Mouse (Mus musculus): ENCODE data around the gene Styxl1. TPM values are rescaled to one million over a fixed set of nuclear protein-coding genes. Genes with fewer than 3 reads are reported as not detected.

Styxl1 gene
- polyA plus RNA-seq, 1 experiment from 2014 or later, result not detected

- no peak overlapping the region for H3K4me2 ChIP-seq (ENCODE audit: low read length)
- H3K36me3 ChIP-seq (ENCODE audit: control insufficient read depth, insufficient read depth, low read length), result peaks cover 16% of the 10 kb centered on the region
- DNase-seq (ENCODE audit: low spot score) (no peak), ATAC-seq (replicated peaks; ENCODE audit: low FRiP score, low TSS enrichment, low read depth) (no peak)
- H3K9me3 ChIP-seq (ENCODE audit: control insufficient read depth, low read length), result no peaks in the 10 kb centered on the region
- H3K27ac ChIP-seq (ENCODE audit: low read depth), result no peak overlapping the region
- no peak overlapping the region for H3K9ac ChIP-seq (ENCODE audit: low read length)
- WGBS, result 95% methylated on average over 13 of the region's 13 CpGs
- no peaks in the 10 kb centered on the region for H3K27me3 ChIP-seq (replicated peaks; ENCODE audit: control insufficient read depth, insufficient read depth, low read length)
- no peaks in the 10 kb centered on the region for H3K4me1 ChIP-seq (replicated peaks; ENCODE audit: control insufficient read depth, insufficient read depth, low read length)
- H3K4me3 ChIP-seq (ENCODE audit: low read depth, low read length), result no peak overlapping the region
Observed at GRCm38 (mm10) chr5:135707039-135707438, 71.1 kb downstream of the Styxl1 start.

- WGBS, result 95% methylated on average over 4 of the region's 4 CpGs
- no peak for ATAC-seq (replicated peaks; ENCODE audit: low FRiP score, low TSS enrichment, low read depth)
Observed at GRCm38 (mm10) chr5:135705383-135705782, 72.8 kb downstream of the Styxl1 start.

GRCm38 (mm10) chr5:135703431-135703830 is 74.8 kb downstream of the Styxl1 start:
- H3K4me1 ChIP-seq (replicated peaks; ENCODE audit: control insufficient read depth, insufficient read depth, low read length), result no peaks in the 10 kb centered on the region
- 88% methylated on average over 7 of the region's 7 CpGs for WGBS
- H3K4me2 ChIP-seq (ENCODE audit: low read length), result no peak overlapping the region
- no peak for ATAC-seq (replicated peaks; ENCODE audit: low FRiP score, low TSS enrichment, low read depth)
- H3K4me3 ChIP-seq (ENCODE audit: low read depth, low read length), result no peak overlapping the region
- no peak overlapping the region for H3K9ac ChIP-seq (ENCODE audit: low read length)
- H3K27ac ChIP-seq (ENCODE audit: low read depth), result no peak overlapping the region
- no peak for DNase-seq (ENCODE audit: low spot score)
- peaks cover 18% of the 10 kb centered on the region for H3K36me3 ChIP-seq (ENCODE audit: control insufficient read depth, insufficient read depth, low read length)
- no peaks in the 10 kb centered on the region for H3K27me3 ChIP-seq (replicated peaks; ENCODE audit: control insufficient read depth, insufficient read depth, low read length)
- H3K9me3 ChIP-seq (ENCODE audit: control insufficient read depth, low read length), result no peaks in the 10 kb centered on the region

More at GRCm38 (mm10) chr5:135705383-135705782, 72.8 kb downstream of the Styxl1 start:
- DNase-seq (ENCODE audit: low spot score), result no peak
- H3K27me3 ChIP-seq (replicated peaks; ENCODE audit: control insufficient read depth, insufficient read depth, low read length), result no peaks in the 10 kb centered on the region
- H3K36me3 ChIP-seq (ENCODE audit: control insufficient read depth, insufficient read depth, low read length), result peaks cover 16% of the 10 kb centered on the region
- H3K4me3 ChIP-seq (ENCODE audit: low read depth, low read length), result no peak overlapping the region
- H3K9me3 ChIP-seq (ENCODE audit: control insufficient read depth, low read length), result no peaks in the 10 kb centered on the region
- H3K9ac ChIP-seq (ENCODE audit: low read length), result no peak overlapping the region
- H3K4me2 ChIP-seq (ENCODE audit: low read length), result no peak overlapping the region
- H3K27ac ChIP-seq (ENCODE audit: low read depth), result no peak overlapping the region
- no peaks in the 10 kb centered on the region for H3K4me1 ChIP-seq (replicated peaks; ENCODE audit: control insufficient read depth, insufficient read depth, low read length)

GRCm38 (mm10) chr5:135702682-135703192 is 75.4 kb downstream of the Styxl1 start:
- H3K27ac ChIP-seq (ENCODE audit: low read depth), result no peak overlapping the region
- H3K4me2 ChIP-seq (ENCODE audit: low read length), result no peak overlapping the region
- ATAC-seq (replicated peaks; ENCODE audit: low FRiP score, low TSS enrichment, low read depth) (no peak), DNase-seq (ENCODE audit: low spot score) (no peak)
- 68% methylated on average over 15 of the region's 15 CpGs for WGBS
- no peaks in the 10 kb centered on the region for H3K9me3 ChIP-seq (ENCODE audit: control insufficient read depth, low read length)
- H3K9ac ChIP-seq (ENCODE audit: low read length), result no peak overlapping the region
- H3K4me1 ChIP-seq (replicated peaks; ENCODE audit: control insufficient read depth, insufficient read depth, low read length), result no peaks in the 10 kb centered on the region
- no peaks in the 10 kb centered on the region for H3K27me3 ChIP-seq (replicated peaks; ENCODE audit: control insufficient read depth, insufficient read depth, low read length)
- H3K4me3 ChIP-seq (ENCODE audit: low read depth, low read length), result no peak overlapping the region
- H3K36me3 ChIP-seq (ENCODE audit: control insufficient read depth, insufficient read depth, low read length), result peaks cover 17% of the 10 kb centered on the region

GRCm38 (mm10) chr5:135702190-135702589 is 76.0 kb downstream of the Styxl1 start:
- H3K27me3 ChIP-seq (replicated peaks; ENCODE audit: control insufficient read depth, insufficient read depth, low read length), result no peaks in the 10 kb centered on the region
- H3K4me3 ChIP-seq (ENCODE audit: low read depth, low read length), result no peak overlapping the region
- WGBS, result 92% methylated on average over 6 of the region's 6 CpGs
- H3K9me3 ChIP-seq (ENCODE audit: control insufficient read depth, low read length), result no peaks in the 10 kb centered on the region
- H3K9ac ChIP-seq (ENCODE audit: low read length), result no peak overlapping the region
- no peak for DNase-seq (ENCODE audit: low spot score)
- peaks cover 13% of the 10 kb centered on the region; the same call in 1 of the 2 replicates for H3K36me3 ChIP-seq (ENCODE audit: control insufficient read depth, insufficient read depth, low read length)
- no peak for ATAC-seq (replicated peaks; ENCODE audit: low FRiP score, low TSS enrichment, low read depth)
- no peaks in the 10 kb centered on the region for H3K4me1 ChIP-seq (replicated peaks; ENCODE audit: control insufficient read depth, insufficient read depth, low read length)
- H3K4me2 ChIP-seq (ENCODE audit: low read length), result no peak overlapping the region
- H3K27ac ChIP-seq (ENCODE audit: low read depth), result no peak overlapping the region

GRCm38 (mm10) chr5:135701601-135702000 is 76.6 kb downstream of the Styxl1 start:
- Histone ChIP-seq H3K36me3 (ENCODE audit: control insufficient read depth, insufficient read depth, low read length) (peaks cover 12% of the 10 kb centered on the region; the same call in 1 of the 2 replicates), H3K4me3 (ENCODE audit: low read depth, low read length) (no peak overlapping the region), H3K4me1 (replicated peaks; ENCODE audit: control insufficient read depth, insufficient read depth, low read length) (no peaks in the 10 kb centered on the region), H3K27ac (ENCODE audit: low read depth) (no peak overlapping the region), H3K27me3 (replicated peaks; ENCODE audit: control insufficient read depth, insufficient read depth, low read length) (no peaks in the 10 kb centered on the region), H3K4me2 (ENCODE audit: low read length) (no peak overlapping the region), H3K9me3 (ENCODE audit: control insufficient read depth, low read length) (no peaks in the 10 kb centered on the region), H3K9ac (ENCODE audit: low read length) (no peak overlapping the region)
- 94% methylated on average over 4 of the region's 4 CpGs for WGBS
- no peak for ATAC-seq (replicated peaks; ENCODE audit: low FRiP score, low TSS enrichment, low read depth)
- no peak for DNase-seq (ENCODE audit: low spot score)

GRCm38 (mm10) chr5:135697711-135698111 is 80.5 kb downstream of the Styxl1 start:
- Histone ChIP-seq H3K4me2 (ENCODE audit: low read length) (no peak overlapping the region), H3K9me3 (ENCODE audit: control insufficient read depth, low read length) (no peaks in the 10 kb centered on the region), H3K4me1 (replicated peaks; ENCODE audit: control insufficient read depth, insufficient read depth, low read length) (no peaks in the 10 kb centered on the region), H3K27me3 (replicated peaks; ENCODE audit: control insufficient read depth, insufficient read depth, low read length) (no peaks in the 10 kb centered on the region), H3K27ac (ENCODE audit: low read depth) (no peak overlapping the region), H3K9ac (ENCODE audit: low read length) (no peak overlapping the region), H3K36me3 (ENCODE audit: control insufficient read depth, insufficient read depth, low read length) (peaks cover 12% of the 10 kb centered on the region; the same call in 1 of the 2 replicates), H3K4me3 (ENCODE audit: low read depth, low read length) (no peak overlapping the region)
- WGBS, result 83% methylated on average over 5 of the region's 5 CpGs
- ATAC-seq (replicated peaks; ENCODE audit: low FRiP score, low TSS enrichment, low read depth), result no peak
- no peak for DNase-seq (ENCODE audit: low spot score)

Small RNA genes lying within 50 kb of the gene (microRNA-seq; reads per million reads assigned to microRNA genes)
- gene Mir7034, result 0.25 reads per million

Other genes with a start within 250 kb of the Styxl1 start
- gene Hip1, start 233.3 kb downstream of the Styxl1 start, polyA plus RNA-seq (2014; fragmentation: Nextera tagmentation; extraction: Ambion mirVana), result 32.7 and 37.3 TPM in 2 replicates
- not detected in 2 replicates for gene Ccl26, start 214.8 kb downstream of the Styxl1 start, polyA plus RNA-seq (2014; fragmentation: Nextera tagmentation; extraction: Ambion mirVana)
- 13.0 and 16.0 TPM in 2 replicates for gene Ccl24, start 205.3 kb downstream of the Styxl1 start, polyA plus RNA-seq (2014; fragmentation: Nextera tagmentation; extraction: Ambion mirVana)
- 44.5 and 45.1 TPM in 2 replicates for gene Rhbdd2, start 145.8 kb downstream of the Styxl1 start, polyA plus RNA-seq (2014; fragmentation: Nextera tagmentation; extraction: Ambion mirVana)
- 57.7 and 66.5 TPM in 2 replicates for gene Por, start 108.4 kb downstream of the Styxl1 start, polyA plus RNA-seq (2014; fragmentation: Nextera tagmentation; extraction: Ambion mirVana)
- 40.4 and 40.9 TPM in 2 replicates for gene Tmem120a, start 33.9 kb downstream of the Styxl1 start, polyA plus RNA-seq (2014; fragmentation: Nextera tagmentation; extraction: Ambion mirVana)
- 597 and 634 TPM in 2 replicates for gene Mdh2, start 95 bp upstream of the Styxl1 start, polyA plus RNA-seq (2014; fragmentation: Nextera tagmentation; extraction: Ambion mirVana)
- gene Srrm3, start 28.5 kb upstream of the Styxl1 start, polyA plus RNA-seq (2014; fragmentation: Nextera tagmentation; extraction: Ambion mirVana), result 2.2 and 2.7 TPM in 2 replicates
- 79.9 and 81.7 TPM in 2 replicates for gene Hspb1, start 109.5 kb upstream of the Styxl1 start, polyA plus RNA-seq (2014; fragmentation: Nextera tagmentation; extraction: Ambion mirVana)
- gene Ywhag, start 156.2 kb upstream of the Styxl1 start, polyA plus RNA-seq (2014; fragmentation: Nextera tagmentation; extraction: Ambion mirVana), result 93.3 and 95.7 TPM in 2 replicates
- 2.1 and 2.9 TPM in 2 replicates for gene Ssc4d, start 196.1 kb upstream of the Styxl1 start, polyA plus RNA-seq (2014; fragmentation: Nextera tagmentation; extraction: Ambion mirVana)
- not detected in 2 replicates for gene Zp3, start 201.7 kb upstream of the Styxl1 start, polyA plus RNA-seq (2014; fragmentation: Nextera tagmentation; extraction: Ambion mirVana)
- gene Dtx2, start 216.4 kb upstream of the Styxl1 start, polyA plus RNA-seq (2014; fragmentation: Nextera tagmentation; extraction: Ambion mirVana), result 23.2 and 24.6 TPM in 2 replicates

Data from intestine, embryonic 14.5 days (tissue).